Mouse (Mus musculus) intestine, embryonic 15.5 days (tissue): ENCODE results near the gene Furin. TPM values are rescaled to one million over a fixed set of nuclear protein-coding genes. Genes with fewer than 3 reads are reported as not detected.

Experiments used
- ATAC-seq: fragments of 200-750 bp; cut with Nextera tagmentation; 2 replicates; pipeline ENCODE4 v1.8.0; 2017; ENCODE audit warnings: moderate TSS enrichment, moderate library complexity
- H3K27ac ChIP-seq: fragments of 300-500 bp; sonication (generic); 2 replicates; pipeline ENCODE4 v1.5.1; 2015; ENCODE audit warnings: mild to moderate bottlenecking, inconsistent platforms
- H3K27me3 ChIP-seq: fragments of 300-500 bp; sonication (generic); replicated peaks from 2 replicates; pipeline ENCODE4 v1.6.1; 2015; ENCODE audit warnings: inconsistent platforms
- H3K36me3 ChIP-seq: fragments of 300-500 bp; sonication (generic); 2 replicates; pipeline ENCODE4 v1.6.1; 2015; ENCODE audit warnings: inconsistent platforms
- H3K4me1 ChIP-seq: fragments of 300-500 bp; sonication (generic); replicated peaks from 2 replicates; pipeline ENCODE4 v1.6.1; 2015; ENCODE audit warnings: inconsistent platforms
- H3K4me2 ChIP-seq: fragments of 300-500 bp; sonication (generic); replicated peaks from 2 replicates; pipeline ENCODE4 v1.6.1; 2015; ENCODE audit warnings: mild to moderate bottlenecking, inconsistent platforms
- H3K4me3 ChIP-seq: fragments of 300-500 bp; sonication (generic); replicated peaks from 2 replicates; pipeline ENCODE4 v1.5.1; 2015; ENCODE audit warnings: inconsistent platforms
- H3K9ac ChIP-seq: fragments of 300-500 bp; sonication (generic); 2 replicates; pipeline ENCODE4 v1.6.1; 2015; ENCODE audit warnings: inconsistent platforms
- H3K9me3 ChIP-seq: fragments of 300-500 bp; sonication (generic); 2 replicates; pipeline ENCODE4 v1.6.1; 2016; ENCODE audit warnings: inconsistent platforms
- WGBS: fragments of 180-500 bp; shearing (Covaris S2); methylation state at CpG from one replicate; pipeline ENCODE4 v1.1.7; 2015; 5-methylcytosine and 5-hydroxymethylcytosine counted together
- polyA plus RNA-seq: library from polyadenylated mRNA; unstranded; fragments of >200 nt; fragmentation: Nextera tagmentation; extraction: Ambion mirVana; gene quantifications from 2 replicates; pipeline ENCODE4 v1.2.1, GENCODE M21; 2015

The Furin gene
- 9.3 and 10.7 TPM in 2 replicates for polyA plus RNA-seq

GRCm38 (mm10) chr7:80405188-80405695 lies at the start of gene Furin:
Gene Furin, minus strand, starts transcription at chr7:80405436.
- WGBS: 76% methylated on average over 9 of the region's 9 CpGs
- Histone ChIP-seq H3K9me3 (no peaks in the 10 kb centered on the region), H3K9ac (no peak within 1 kb of the TSS), H3K4me2 (no peak within 1 kb of the TSS), H3K4me1 (peaks cover 22% of the 10 kb centered on the region), H3K36me3 (no peaks in the 10 kb centered on the region), H3K27me3 (no peaks in the 10 kb centered on the region), H3K4me3 (no peak within 1 kb of the TSS), H3K27ac (no peak within 1 kb of the TSS)
- no peak for ATAC-seq

DNA sequence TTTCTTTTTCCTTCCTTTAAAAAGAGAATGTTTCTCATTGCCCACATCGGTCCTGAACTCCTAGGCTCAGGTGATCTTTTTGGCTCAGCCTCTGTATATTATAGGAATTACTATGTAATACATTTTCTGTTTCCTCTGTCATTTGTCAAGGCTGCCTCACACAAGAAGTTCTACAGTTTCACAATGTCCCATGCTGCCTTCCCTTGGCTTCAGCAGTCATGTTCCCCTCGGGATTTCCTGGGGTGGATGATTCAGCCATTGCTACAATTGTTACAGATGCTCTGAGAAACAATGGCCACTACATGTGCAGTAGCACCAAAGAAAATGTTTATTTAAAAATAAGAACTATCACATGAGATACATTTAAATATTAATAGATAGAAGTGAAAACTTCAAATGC lies 49.5 kb upstream of the Furin start:
- Histone ChIP-seq H3K4me1 (0 out of 2 replicates have a peak, but pooled peaks cover 6% of the 10 kb centered on the region), H3K36me3 (peaks cover 11% of the 10 kb centered on the region), H3K27me3 (no peaks in the 10 kb centered on the region), H3K4me2 (no peak overlapping the region), H3K27ac (no peak overlapping the region), H3K9me3 (no peaks in the 10 kb centered on the region), H3K9ac (no peak overlapping the region), H3K4me3 (no peak overlapping the region)
- no peak for ATAC-seq
- 84% methylated on average over 2 of the region's 2 CpGs for WGBS

DNA sequence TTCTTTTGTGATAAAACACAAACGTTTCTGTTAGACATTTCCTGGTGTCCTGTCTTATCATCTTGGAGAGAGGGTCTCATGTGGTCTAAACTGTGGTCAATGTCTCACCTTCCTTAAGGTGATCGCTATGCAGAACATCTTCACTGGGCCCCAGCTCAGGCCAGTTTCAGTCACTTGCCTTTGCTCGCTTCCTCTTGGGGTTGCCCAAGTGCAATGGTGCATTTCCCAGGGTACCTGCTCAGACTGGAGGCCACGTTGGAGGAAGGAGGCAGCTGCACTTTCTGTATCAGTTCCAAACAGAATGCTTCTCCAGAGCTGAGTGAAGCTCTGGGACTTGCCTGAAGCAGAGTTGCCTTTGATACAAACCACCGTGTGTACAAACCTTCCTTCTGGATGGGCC lies 48.8 kb upstream of the Furin start:
- 94% methylated on average over 5 of the region's 5 CpGs for WGBS
- Histone ChIP-seq H3K36me3 (peaks cover 9% of the 10 kb centered on the region; the same call in 1 of the 2 replicates), H3K9ac (no peak overlapping the region), H3K4me1 (0 out of 2 replicates have a peak, but pooled peaks cover 6% of the 10 kb centered on the region), H3K4me3 (no peak overlapping the region), H3K27me3 (no peaks in the 10 kb centered on the region), H3K27ac (no peak overlapping the region), H3K4me2 (no peak overlapping the region), H3K9me3 (no peaks in the 10 kb centered on the region)
- no peak for ATAC-seq

DNA sequence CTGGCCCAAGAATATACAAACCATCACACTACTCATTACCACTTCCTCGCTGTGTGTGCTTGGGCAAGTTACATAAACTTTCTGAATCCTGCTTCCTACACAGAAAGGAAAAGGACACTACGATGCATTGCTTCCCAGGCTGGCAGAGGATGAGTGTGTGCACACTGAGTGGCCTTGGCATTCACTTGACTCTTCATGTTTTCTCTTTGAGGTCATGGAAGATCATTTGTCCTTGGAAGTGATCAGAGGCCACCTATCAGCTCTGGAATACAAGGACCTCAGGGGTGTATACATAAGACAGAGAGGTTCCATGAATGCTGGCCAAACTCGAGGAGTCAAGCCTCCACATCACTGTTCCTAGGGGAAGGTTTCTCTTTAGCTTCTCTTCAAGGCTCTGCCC lies 47.9 kb upstream of the Furin start:
- no peaks in the 10 kb centered on the region for H3K9me3 ChIP-seq
- H3K4me2 ChIP-seq: no peak overlapping the region
- 93% methylated on average over 3 of the region's 3 CpGs for WGBS
- ATAC-seq: no peak
- no peak overlapping the region for H3K9ac ChIP-seq
- 0 out of 2 replicates have a peak, but pooled peaks cover 5% of the 10 kb centered on the region for H3K4me1 ChIP-seq
- H3K27me3 ChIP-seq: no peaks in the 10 kb centered on the region
- no peak overlapping the region for H3K27ac ChIP-seq
- H3K4me3 ChIP-seq: no peak overlapping the region
- peaks cover 9% of the 10 kb centered on the region; the same call in 1 of the 2 replicates for H3K36me3 ChIP-seq

- ATAC-seq: no peak
- no peaks in the 10 kb centered on the region for H3K9me3 ChIP-seq
- H3K4me3 ChIP-seq: no peak overlapping the region
- H3K4me2 ChIP-seq: no peak overlapping the region
- 0 out of 2 replicates have a peak overlapping the region, but pooled peaks have one; percentile 13 for H3K27ac ChIP-seq
- H3K4me1 ChIP-seq: 0 out of 2 replicates have a peak, but pooled peaks cover 3% of the 10 kb centered on the region
- no peak overlapping the region for H3K9ac ChIP-seq
- WGBS: 91% methylated on average over 5 of the region's 5 CpGs
- H3K27me3 ChIP-seq: no peaks in the 10 kb centered on the region
- H3K36me3 ChIP-seq: peaks cover 9% of the 10 kb centered on the region; the same call in 1 of the 2 replicates
These were observed 47.0 kb upstream of the Furin start for GRCm38 (mm10) chr7:80452241-80452640.

DNA sequence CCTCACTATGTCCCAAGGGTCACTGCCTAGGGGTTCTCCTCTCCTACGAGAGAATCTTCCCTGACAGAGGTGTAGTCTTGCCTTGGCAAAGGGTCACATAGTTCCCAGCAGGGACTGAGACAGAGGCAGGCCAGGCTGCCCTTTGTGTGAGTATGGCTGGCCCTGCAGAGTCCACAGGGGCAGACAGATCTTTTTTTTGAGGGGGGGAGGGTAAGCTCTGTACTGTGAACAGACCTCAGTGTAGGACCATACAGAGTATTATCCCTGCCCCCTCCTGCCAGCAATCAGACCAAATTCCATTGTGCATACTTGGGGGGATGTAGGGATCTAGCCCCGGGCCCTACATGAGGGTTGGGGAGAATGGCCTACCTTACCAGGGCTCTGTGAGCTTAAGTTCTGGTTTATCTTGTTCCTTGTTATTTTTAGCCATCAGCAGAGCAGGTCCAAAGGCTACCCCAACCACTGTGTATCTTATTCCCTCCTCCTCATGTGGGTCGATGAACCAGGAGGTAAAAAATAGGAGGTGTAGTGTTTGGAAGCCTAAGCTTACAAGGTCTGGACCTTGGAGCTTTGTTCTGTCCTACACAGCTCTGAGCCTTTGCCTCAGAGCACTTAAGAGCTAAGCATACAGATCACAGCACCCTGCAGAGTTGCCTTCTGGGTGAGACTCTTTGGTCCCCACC lies 46.5 kb upstream of the Furin start:
- Histone ChIP-seq H3K4me1 (0 out of 2 replicates have a peak, but pooled peaks cover 3% of the 10 kb centered on the region), H3K4me3 (no peak overlapping the region), H3K9me3 (no peaks in the 10 kb centered on the region), H3K27ac (0 out of 2 replicates have a peak overlapping the region, but pooled peaks have one; percentile 13), H3K9ac (no peak overlapping the region), H3K4me2 (no peak overlapping the region), H3K27me3 (no peaks in the 10 kb centered on the region), H3K36me3 (peaks cover 9% of the 10 kb centered on the region; the same call in 1 of the 2 replicates)
- peak; percentile 78 for ATAC-seq
- WGBS: 62% methylated on average over 3 of the region's 3 CpGs

DNA sequence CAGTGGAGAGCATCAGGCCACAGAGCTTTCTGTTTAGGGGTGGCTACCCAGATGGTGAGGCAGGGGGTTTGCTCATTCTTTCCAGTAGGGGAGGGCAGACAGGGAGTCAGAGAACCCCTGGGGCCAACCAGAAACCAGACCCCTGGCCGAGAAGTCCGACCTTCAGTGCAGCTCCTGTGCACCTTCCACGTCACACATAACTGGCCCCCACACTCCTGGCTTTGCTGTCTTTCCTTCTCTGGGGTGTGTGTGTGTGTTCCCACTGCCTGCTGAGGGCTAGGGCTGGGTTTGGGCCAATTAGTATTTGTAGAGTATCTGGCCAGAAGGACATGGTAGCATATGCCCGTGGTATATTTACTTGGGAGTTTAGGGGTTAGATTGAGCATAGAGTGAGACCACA lies 45.1 kb upstream of the Furin start:
- no peaks in the 10 kb centered on the region for H3K9me3 ChIP-seq

DNA sequence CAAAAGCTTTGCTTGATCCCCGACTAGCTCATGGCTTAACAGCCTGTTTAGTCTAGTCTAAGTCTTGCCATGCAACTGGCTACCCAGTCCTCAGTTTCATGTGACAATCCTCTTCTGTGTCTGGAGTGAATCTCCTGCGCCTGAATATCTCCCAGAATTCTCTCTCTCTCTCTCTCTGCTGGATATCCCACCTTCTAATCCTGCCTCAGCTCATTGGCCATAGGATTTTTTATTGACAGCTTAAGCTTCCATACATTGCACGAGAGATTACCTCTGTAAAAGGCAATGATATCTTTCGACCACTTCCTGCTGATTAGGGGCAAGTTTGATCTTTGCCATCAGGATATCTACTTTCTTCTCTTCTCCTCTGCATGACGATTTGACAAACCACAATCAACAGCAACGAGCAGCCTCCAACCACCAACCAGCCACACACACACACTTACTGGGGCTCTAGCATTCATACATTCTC lies 44.4 kb upstream of the Furin start:
- Histone ChIP-seq H3K9me3 (no peaks in the 10 kb centered on the region), H3K36me3 (peaks cover 6% of the 10 kb centered on the region; the same call in 1 of the 2 replicates), H3K4me3 (no peak overlapping the region), H3K4me2 (no peak overlapping the region), H3K27me3 (no peaks in the 10 kb centered on the region), H3K27ac (no peak overlapping the region), H3K9ac (no peak overlapping the region), H3K4me1 (peaks cover 8% of the 10 kb centered on the region; the same call in 1 of the 2 replicates)
- WGBS: 71% methylated on average over 6 of the region's 6 CpGs
- no peak for ATAC-seq

More for the DNA sequence above, 45.1 kb upstream of the Furin start:
- no peak for ATAC-seq
- Histone ChIP-seq H3K4me3 (no peak overlapping the region), H3K4me2 (no peak overlapping the region), H3K4me1 (peaks cover 3% of the 10 kb centered on the region; the same call in 1 of the 2 replicates), H3K9ac (no peak overlapping the region), H3K36me3 (peaks cover 9% of the 10 kb centered on the region; the same call in 1 of the 2 replicates), H3K27me3 (no peaks in the 10 kb centered on the region), H3K27ac (no peak overlapping the region)
- 71% methylated on average over 4 of the region's 4 CpGs for WGBS

DNA sequence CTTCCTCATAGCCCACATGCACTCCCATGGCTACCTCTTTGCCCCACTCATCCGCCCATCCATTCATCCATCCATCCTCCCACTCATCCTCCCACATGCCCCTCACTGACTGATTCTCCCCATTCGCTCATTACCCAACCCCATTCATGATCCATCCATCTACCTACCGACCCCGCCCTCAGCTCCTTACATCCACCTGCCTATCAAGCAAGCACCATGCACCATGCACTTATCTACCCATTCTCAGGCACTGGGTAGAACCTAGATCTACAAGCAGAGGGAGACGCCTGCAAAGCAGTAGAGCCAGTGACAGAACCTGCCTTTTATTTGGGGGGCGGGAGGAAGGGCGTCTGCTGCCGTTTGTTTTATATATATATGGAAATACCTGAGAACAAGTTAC lies 42.1 kb upstream of the Furin start:
- Histone ChIP-seq H3K27me3 (no peaks in the 10 kb centered on the region), H3K4me2 (no peak overlapping the region), H3K9ac (no peak overlapping the region), H3K4me3 (no peak overlapping the region), H3K9me3 (no peaks in the 10 kb centered on the region), H3K4me1 (peaks cover 21% of the 10 kb centered on the region; the same call in 1 of the 2 replicates), H3K27ac (no peak overlapping the region), H3K36me3 (no peaks in the 10 kb centered on the region)
- 91% methylated on average over 8 of the region's 8 CpGs for WGBS
- ATAC-seq: no peak

DNA sequence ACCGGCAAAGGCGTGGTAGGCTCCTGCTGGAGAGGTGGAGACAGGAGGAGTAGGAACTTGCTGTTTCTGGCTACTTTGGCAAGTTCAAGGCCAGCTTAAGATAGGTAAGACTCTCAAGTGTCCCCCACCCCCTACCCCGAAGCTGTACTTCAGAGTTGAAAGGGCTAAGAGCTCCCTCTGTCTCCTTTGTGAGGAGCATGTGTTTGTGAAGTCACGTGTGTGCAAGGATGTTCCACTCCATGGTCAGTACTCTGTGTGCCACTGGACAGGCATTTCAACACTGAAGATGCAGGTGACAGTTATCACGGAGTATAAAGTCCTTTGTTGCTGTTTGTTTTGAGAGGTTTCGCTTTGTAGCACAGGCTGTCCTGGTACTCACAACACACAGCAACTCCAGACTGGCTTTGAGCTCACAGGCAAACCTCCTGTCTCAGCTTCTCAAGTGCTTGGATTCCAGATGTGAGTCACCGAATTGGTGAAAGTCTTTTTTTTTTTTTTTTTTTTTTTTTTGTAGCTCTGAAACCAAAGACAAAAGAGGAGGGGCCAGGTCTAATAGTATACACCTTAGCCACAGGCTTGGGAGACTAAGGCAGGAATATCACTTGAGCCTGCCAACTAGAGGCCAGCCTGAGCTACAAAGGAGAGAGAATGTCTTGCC lies 41.1 kb upstream of the Furin start:
- H3K9ac ChIP-seq: no peak overlapping the region
- WGBS: 61% methylated on average over 7 of the region's 7 CpGs
- H3K36me3 ChIP-seq: no peaks in the 10 kb centered on the region
- H3K27ac ChIP-seq: no peak overlapping the region
- H3K27me3 ChIP-seq: no peaks in the 10 kb centered on the region
- no peak overlapping the region for H3K4me2 ChIP-seq
- H3K4me3 ChIP-seq: no peak overlapping the region
- ATAC-seq: no peak
- no peaks in the 10 kb centered on the region for H3K9me3 ChIP-seq
- peaks cover 24% of the 10 kb centered on the region for H3K4me1 ChIP-seq

- no peak overlapping the region for H3K27ac ChIP-seq
- 29% methylated on average over 6 of the region's 6 CpGs for WGBS
- H3K9me3 ChIP-seq: no peaks in the 10 kb centered on the region
- H3K9ac ChIP-seq: no peak overlapping the region
- no peak overlapping the region for H3K4me2 ChIP-seq
- no peak overlapping the region for H3K4me3 ChIP-seq
- ATAC-seq: peak; percentile 41; the same call in 1 of the 2 replicates
- H3K36me3 ChIP-seq: no peaks in the 10 kb centered on the region
- no peaks in the 10 kb centered on the region for H3K27me3 ChIP-seq
- H3K4me1 ChIP-seq: peaks cover 24% of the 10 kb centered on the region
These were observed 40.3 kb upstream of the Furin start for GRCm38 (mm10) chr7:80445492-80445891.
